Mouse (Mus musculus) spleen, adult 2 months (tissue): ENCODE results near the gene Hsd3b4.
"Not testable (repeated sequence)": the region's sequence is repeated elsewhere in the genome, so short reads cannot be mapped to it uniquely, and the experiment has no call there.

Experiments
- CTCF ChIP-seq: fragments of 200-500 bp; IDR thresholded peaks from 2 replicates; pipeline ENCODE4 v1.5.1; 2011; ENCODE audit warnings: mild to moderate bottlenecking, inconsistent platforms; ENCODE audit not compliant: insufficient read depth, insufficient read length, insufficient replicate concordance; ENCODE audit errors: extremely low read depth
- POLR2A ChIP-seq: fragments of 200-500 bp; IDR thresholded peaks from 2 replicates; pipeline ENCODE4 v1.6.1; 2011; ENCODE audit warnings: low read depth, low read length, inconsistent platforms

DNA sequence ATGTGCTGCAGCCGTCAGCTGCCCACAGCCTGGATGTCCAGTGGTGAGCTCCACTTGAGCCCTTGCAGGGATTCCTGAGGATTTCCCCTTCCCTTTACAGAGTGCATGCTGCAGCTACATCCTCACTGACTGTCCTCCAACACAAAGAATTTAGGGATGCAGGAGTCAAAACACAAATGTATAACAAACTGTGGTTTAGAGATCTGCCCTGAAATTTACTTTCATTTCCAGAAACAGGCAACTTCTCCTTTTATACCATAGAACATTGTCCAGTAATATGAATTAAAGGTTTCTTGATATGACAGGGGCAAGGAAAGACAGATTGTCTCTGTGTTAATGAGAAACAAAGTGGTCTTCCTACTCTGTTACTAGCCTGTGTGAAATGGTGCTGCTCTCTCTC is 40.5 kb upstream of the Hsd3b4 start:
- not testable (repeated sequence) for TF ChIP-seq CTCF, POLR2A
